Mouse (Mus musculus): ENCODE data around the gene Nsun3. TPM values are rescaled to one million over a fixed set of nuclear protein-coding genes. Genes with fewer than 3 reads are reported as not detected.

Nsun3 gene
- total and polyA plus RNA-seq, 2 experiments from 2014 or later, result 8.6 to 9.9 TPM

DNA sequence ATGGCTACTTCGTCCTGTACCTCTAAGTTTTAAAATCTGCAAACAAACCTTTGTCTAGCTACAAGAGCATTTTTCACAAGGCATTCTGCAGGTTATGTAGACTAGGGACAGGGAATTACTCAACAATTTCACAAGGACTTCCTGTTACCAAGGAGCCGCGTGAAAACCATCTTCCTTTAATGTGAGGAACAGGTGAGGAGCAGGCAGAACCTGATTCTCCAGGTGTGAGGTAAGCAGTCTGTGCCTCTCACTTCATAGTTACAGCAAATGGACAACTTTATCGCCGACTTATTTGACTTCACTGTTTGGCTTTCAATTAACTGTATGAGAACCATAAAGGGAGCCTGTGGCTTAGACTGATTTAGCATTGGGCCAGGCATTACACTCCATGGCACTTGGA is 27.9 kb upstream of the Nsun3 start, which contains the start of gene Stx19:
Gene Stx19 (plus strand): TSS at position 186 of the 400 bp plus-strand sequence.
- no peak within 1 kb of the TSS for H3K4me3 ChIP-seq (ENCODE audit: low read length)
- H3K27ac ChIP-seq, result no peak within 1 kb of the TSS
- no peaks in the 10 kb centered on the region for H3K9me3 ChIP-seq (ENCODE audit: low read length)
- no peak for ATAC-seq
- WGBS, result 86% methylated on average over 5 of the region's 5 CpGs
- no peak within 1 kb of the TSS for H3K9ac ChIP-seq (replicated peaks; ENCODE audit: low read length)
- H3K4me2 ChIP-seq (ENCODE audit: low read depth, low read length), result no peak within 1 kb of the TSS
- H3K36me3 ChIP-seq (ENCODE audit: insufficient read depth, low read length), result no peaks in the 10 kb centered on the region
- no peaks in the 10 kb centered on the region for H3K4me1 ChIP-seq (ENCODE audit: insufficient read depth, low read length)
- no peak for TF ChIP-seq CTCF (IDR thresholded peaks at IDR 0.05; ENCODE audit: low read depth)
- DNase-seq (ENCODE audit: low spot score), result no peak
- H3K27me3 ChIP-seq (ENCODE audit: insufficient read depth, low read length), result no peaks in the 10 kb centered on the region

- Histone ChIP-seq H3K4me3 (ENCODE audit: low read length) (no peak overlapping the region), H3K4me1 (ENCODE audit: insufficient read depth, low read length) (no peaks in the 10 kb centered on the region), H3K36me3 (ENCODE audit: insufficient read depth, low read length) (no peaks in the 10 kb centered on the region), H3K27me3 (ENCODE audit: insufficient read depth, low read length) (no peaks in the 10 kb centered on the region), H3K4me2 (ENCODE audit: low read depth, low read length) (no peak overlapping the region), H3K27ac (no peak overlapping the region), H3K9ac (replicated peaks; ENCODE audit: low read length) (no peak overlapping the region), H3K9me3 (ENCODE audit: low read length) (no peaks in the 10 kb centered on the region)
- no peak for TF ChIP-seq CTCF (IDR thresholded peaks at IDR 0.05; ENCODE audit: low read depth)
- DNase-seq (ENCODE audit: low spot score) (no peak), ATAC-seq (no peak)
- WGBS, result 82% methylated on average over 5 of the region's 5 CpGs
Measured at GRCm38 (mm10) chr16:62813790-62814189, 27.2 kb upstream of the Nsun3 start.

DNA sequence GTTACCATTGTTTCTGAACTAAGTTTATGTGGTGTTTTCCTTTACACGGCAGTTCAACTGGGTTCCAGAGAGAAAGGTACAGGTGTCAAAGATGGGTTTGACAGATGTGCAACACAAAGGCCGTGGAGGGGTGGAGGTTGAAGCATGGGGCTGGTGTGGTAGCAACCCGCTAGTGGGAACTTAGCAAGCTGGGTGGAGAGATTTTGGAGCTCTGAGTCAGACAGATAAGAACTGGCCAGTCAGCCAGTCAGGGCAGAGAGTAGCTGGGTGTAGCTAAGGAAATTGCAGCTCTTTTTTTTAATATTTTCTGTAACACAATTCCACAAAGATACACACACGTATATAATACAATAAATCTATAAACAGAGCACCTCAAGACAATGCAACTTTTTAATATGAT is 24.2 kb upstream of the Nsun3 start:
- no peaks in the 10 kb centered on the region for H3K9me3 ChIP-seq (ENCODE audit: low read length)
- no peak overlapping the region for H3K9ac ChIP-seq (replicated peaks; ENCODE audit: low read length)
- 91% methylated on average over 4 of the region's 4 CpGs for WGBS

DNA sequence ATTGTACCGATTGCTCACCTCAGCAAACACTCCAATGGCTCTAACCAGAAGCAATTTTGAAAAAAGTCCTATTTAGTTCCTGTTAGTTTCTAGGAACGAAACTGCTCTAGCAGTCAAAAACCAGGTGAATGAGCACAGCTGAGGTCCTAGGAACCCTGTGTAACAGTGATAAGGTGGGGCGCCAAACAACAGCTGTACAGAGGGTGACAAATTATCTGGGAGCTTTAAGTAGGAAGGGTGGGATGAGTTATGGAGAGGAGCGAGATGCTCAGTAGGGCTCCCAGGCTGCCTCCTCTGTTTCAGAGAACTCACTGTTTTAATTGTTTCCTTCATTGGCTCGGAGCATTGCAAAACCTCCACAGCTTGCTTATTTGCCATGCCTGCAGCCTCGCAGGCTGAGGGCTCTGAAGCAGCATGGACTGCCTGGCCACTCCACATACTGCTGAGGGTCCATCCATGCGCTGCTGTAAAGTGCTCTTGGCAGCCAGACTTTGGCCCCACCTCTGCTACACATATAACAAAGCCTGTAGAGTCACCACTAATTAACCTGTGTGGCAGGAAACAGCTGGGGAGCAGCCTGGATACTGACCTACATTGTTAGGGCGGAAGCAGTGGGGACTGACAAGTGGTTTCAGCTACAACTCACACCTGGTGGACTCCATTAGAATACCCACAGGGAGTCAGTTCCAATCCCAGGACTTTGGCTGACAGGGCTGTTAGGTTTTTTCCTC is 20.8 kb upstream of the Nsun3 start:
- ATAC-seq (peak; percentile 53; the same call in 1 of the 2 replicates), DNase-seq (ENCODE audit: low spot score) (peak; percentile 4)
- 57% methylated on average over 8 of the region's 8 CpGs for WGBS

More for the DNA sequence above, 24.2 kb upstream of the Nsun3 start:
- Histone ChIP-seq H3K4me2 (ENCODE audit: low read depth, low read length) (no peak overlapping the region), H3K27ac (no peak overlapping the region), H3K4me1 (ENCODE audit: insufficient read depth, low read length) (no peaks in the 10 kb centered on the region), H3K4me3 (ENCODE audit: low read length) (no peak overlapping the region), H3K36me3 (ENCODE audit: insufficient read depth, low read length) (no peaks in the 10 kb centered on the region), H3K27me3 (ENCODE audit: insufficient read depth, low read length) (no peaks in the 10 kb centered on the region)
- DNase-seq (ENCODE audit: low spot score) (no peak), ATAC-seq (no peak)
- TF ChIP-seq CTCF (IDR thresholded peaks at IDR 0.05; ENCODE audit: low read depth), result no peak

GRCm38 (mm10) chr16:62804621-62805020 is 18.0 kb upstream of the Nsun3 start:
- no peak for TF ChIP-seq CTCF (IDR thresholded peaks at IDR 0.05; ENCODE audit: low read depth)
- Histone ChIP-seq H3K9me3 (ENCODE audit: low read length) (no peaks in the 10 kb centered on the region), H3K4me3 (ENCODE audit: low read length) (no peak overlapping the region), H3K36me3 (ENCODE audit: insufficient read depth, low read length) (peaks cover 14% of the 10 kb centered on the region; the same call in 1 of the 2 replicates), H3K4me1 (ENCODE audit: insufficient read depth, low read length) (no peaks in the 10 kb centered on the region), H3K27ac (no peak overlapping the region), H3K27me3 (ENCODE audit: insufficient read depth, low read length) (no peaks in the 10 kb centered on the region), H3K4me2 (ENCODE audit: low read depth, low read length) (no peak overlapping the region), H3K9ac (replicated peaks; ENCODE audit: low read length) (no peak overlapping the region)
- DNase-seq (ENCODE audit: low spot score) (no peak), ATAC-seq (no peak)
- WGBS, result 95% methylated on average over 3 of the region's 3 CpGs

More for the DNA sequence above, 20.8 kb upstream of the Nsun3 start:
- Histone ChIP-seq H3K9ac (replicated peaks; ENCODE audit: low read length) (no peak overlapping the region), H3K36me3 (ENCODE audit: insufficient read depth, low read length) (0 out of 2 replicates have a peak, but pooled peaks cover 8% of the 10 kb centered on the region), H3K4me3 (ENCODE audit: low read length) (no peak overlapping the region), H3K4me2 (ENCODE audit: low read depth, low read length) (no peak overlapping the region), H3K27me3 (ENCODE audit: insufficient read depth, low read length) (no peaks in the 10 kb centered on the region), H3K4me1 (ENCODE audit: insufficient read depth, low read length) (no peaks in the 10 kb centered on the region), H3K9me3 (ENCODE audit: low read length) (no peaks in the 10 kb centered on the region), H3K27ac (no peak overlapping the region)
- no peak for TF ChIP-seq CTCF (IDR thresholded peaks at IDR 0.05; ENCODE audit: low read depth)

- Histone ChIP-seq H3K4me2 (ENCODE audit: low read depth, low read length) (no peak overlapping the region), H3K9me3 (ENCODE audit: low read length) (no peaks in the 10 kb centered on the region), H3K27me3 (ENCODE audit: insufficient read depth, low read length) (no peaks in the 10 kb centered on the region), H3K4me3 (ENCODE audit: low read length) (no peak overlapping the region), H3K9ac (replicated peaks; ENCODE audit: low read length) (no peak overlapping the region), H3K4me1 (ENCODE audit: insufficient read depth, low read length) (no peaks in the 10 kb centered on the region), H3K27ac (no peak overlapping the region), H3K36me3 (ENCODE audit: insufficient read depth, low read length) (peaks cover 24% of the 10 kb centered on the region; the same call in 1 of the 2 replicates)
- ATAC-seq, result no peak
- DNase-seq (ENCODE audit: low spot score), result no peak
- TF ChIP-seq CTCF (IDR thresholded peaks at IDR 0.05; ENCODE audit: low read depth), result no peak
- 95% methylated on average over 3 of the region's 3 CpGs for WGBS
Measured at GRCm38 (mm10) chr16:62799839-62800238, 13.2 kb upstream of the Nsun3 start.

DNA sequence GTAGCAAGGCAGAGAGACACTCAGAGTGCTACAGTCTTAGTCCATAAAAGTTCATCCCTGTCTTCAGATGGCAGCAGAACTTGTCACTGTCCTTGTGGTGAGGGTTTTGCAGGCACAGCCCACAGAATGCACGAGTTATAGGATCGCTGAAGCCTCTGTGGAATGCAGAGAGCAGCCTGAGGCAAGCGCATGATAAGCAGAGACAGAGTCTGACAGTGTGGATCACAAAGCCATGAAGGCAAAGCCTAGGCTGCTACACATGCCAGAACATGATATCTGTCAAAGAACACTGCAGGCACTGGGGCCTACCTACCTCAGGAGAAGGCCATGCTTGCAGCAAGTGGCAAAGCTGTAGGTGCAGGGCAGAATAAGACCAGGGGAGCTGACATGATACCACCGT is 12.8 kb upstream of the Nsun3 start:
- Histone ChIP-seq H3K27ac (no peak overlapping the region), H3K4me3 (ENCODE audit: low read length) (no peak overlapping the region), H3K4me2 (ENCODE audit: low read depth, low read length) (no peak overlapping the region), H3K27me3 (ENCODE audit: insufficient read depth, low read length) (no peaks in the 10 kb centered on the region), H3K4me1 (ENCODE audit: insufficient read depth, low read length) (no peaks in the 10 kb centered on the region), H3K9me3 (ENCODE audit: low read length) (no peaks in the 10 kb centered on the region), H3K36me3 (ENCODE audit: insufficient read depth, low read length) (peaks cover 21% of the 10 kb centered on the region; the same call in 1 of the 2 replicates), H3K9ac (replicated peaks; ENCODE audit: low read length) (no peak overlapping the region)
- no peak for ATAC-seq
- no peak for DNase-seq (ENCODE audit: low spot score)
- WGBS, result 89% methylated on average over 4 of the region's 4 CpGs
- TF ChIP-seq CTCF (IDR thresholded peaks at IDR 0.05; ENCODE audit: low read depth), result no peak

Data from hindbrain, postnatal 0 days (tissue).